Mouse (Mus musculus) brain, adult 2 months (tissue): ENCODE results near the gene Ech1.

Source experiments
- DNase-seq: peaks from one replicate; pipeline ENCODE4 v3.0.0; 2011; ENCODE audit warnings: low read depth, low spot score

The Ech1 gene

GRCm38 (mm10) chr7:28859953-28860352 lies 34.9 kb downstream of the Ech1 start:
- no peak for DNase-seq

GRCm38 (mm10) chr7:28860898-28861297 lies 35.9 kb downstream of the Ech1 start:
- DNase-seq = no peak

GRCm38 (mm10) chr7:28862817-28863499 lies 37.9 kb downstream of the Ech1 start:
- peak; percentile 88 for DNase-seq

GRCm38 (mm10) chr7:28863540-28863939 lies 38.5 kb downstream of the Ech1 start, which contains the start of gene Lgals7:
Gene Lgals7, plus strand, starts transcription at chr7:28863853.
- no peak for DNase-seq

- DNase-seq = no peak
These were observed 39.3 kb downstream of the Ech1 start for GRCm38 (mm10) chr7:28864288-28864750.

- DNase-seq = peak; percentile 86
These were observed 40.7 kb downstream of the Ech1 start for GRCm38 (mm10) chr7:28865481-28866300.

GRCm38 (mm10) chr7:28866769-28867507 lies 41.9 kb downstream of the Ech1 start:
- no peak for DNase-seq

- DNase-seq = peak; percentile 73
These were observed 42.7 kb downstream of the Ech1 start for GRCm38 (mm10) chr7:28867508-28868340.

- DNase-seq = no peak
These were observed 46.1 kb downstream of the Ech1 start for GRCm38 (mm10) chr7:28870901-28871664.

- no peak for DNase-seq
These were observed 49.5 kb downstream of the Ech1 start for GRCm38 (mm10) chr7:28874565-28874964.

GRCm38 (mm10) chr7:28876099-28876498 lies 51.1 kb downstream of the Ech1 start:
- DNase-seq = no peak

- no peak for DNase-seq
These were observed 52.1 kb downstream of the Ech1 start for GRCm38 (mm10) chr7:28877155-28877554.

- no peak for DNase-seq
These were observed 52.8 kb downstream of the Ech1 start for GRCm38 (mm10) chr7:28877856-28878255.

- DNase-seq = no peak
These were observed 54.6 kb downstream of the Ech1 start for GRCm38 (mm10) chr7:28879606-28880005.

GRCm38 (mm10) chr7:28880554-28880953 lies 55.5 kb downstream of the Ech1 start:
- no peak for DNase-seq

- no peak for DNase-seq
These were observed 56.2 kb downstream of the Ech1 start, which contains the start of gene Capn12 for GRCm38 (mm10) chr7:28881199-28881598. Gene Capn12, plus strand, starts transcription at chr7:28881422.
